Mouse (Mus musculus) ovary, adult 18-20 months (tissue): Measurements from ENCODE around the gene Serpina9.
"Not testable (repeated sequence)": the region's sequence is repeated elsewhere in the genome, so short reads cannot be mapped to it uniquely, and the experiment has no call there.

Experiments used
- DNase-seq: peaks from one replicate; pipeline ENCODE4 v3.0.0; 2022; ENCODE audit warnings: low spot score, mixed read lengths

Serpina9 gene

GRCm38 (mm10) chr12:103989514-103989767, 24.1 kb downstream of the Serpina9 start:
- DNase-seq: no peak

DNA sequence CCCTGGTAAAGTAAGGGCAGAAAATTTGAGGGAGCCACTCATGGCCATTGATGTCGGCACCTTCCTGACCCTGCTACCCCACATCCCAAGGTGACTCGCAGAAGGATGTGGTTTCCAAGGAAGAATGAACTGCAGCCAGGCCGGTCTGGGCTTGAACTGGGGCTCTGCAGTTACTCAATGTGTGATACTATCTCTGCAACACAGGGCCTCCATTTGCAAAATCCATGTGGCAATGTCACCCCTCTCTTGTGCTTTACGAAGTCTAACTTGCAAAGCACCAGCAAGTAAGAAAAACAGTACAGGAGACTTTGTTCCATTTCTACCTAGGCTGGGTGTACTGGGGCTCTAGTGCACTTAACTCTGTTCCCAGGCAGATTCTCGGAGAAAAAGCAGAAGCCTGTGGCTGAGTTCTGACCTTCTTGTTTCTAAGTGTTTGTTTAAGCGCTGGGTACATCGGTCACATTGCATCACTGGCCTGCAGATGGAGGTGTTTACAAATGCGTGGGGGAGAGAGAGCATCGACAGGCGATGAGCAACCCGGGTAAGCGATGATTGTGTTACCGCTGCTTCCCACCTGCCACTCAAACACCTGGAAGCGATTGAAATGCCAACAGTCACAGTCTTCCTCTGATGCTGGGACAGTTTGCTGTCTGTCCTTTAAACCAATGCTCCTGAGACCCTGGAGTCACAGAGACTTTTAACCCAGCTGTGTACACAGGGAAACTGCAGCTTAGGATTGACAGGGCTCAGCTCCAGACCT, 24.6 kb downstream of the Serpina9 start:
- no peak for DNase-seq

DNA sequence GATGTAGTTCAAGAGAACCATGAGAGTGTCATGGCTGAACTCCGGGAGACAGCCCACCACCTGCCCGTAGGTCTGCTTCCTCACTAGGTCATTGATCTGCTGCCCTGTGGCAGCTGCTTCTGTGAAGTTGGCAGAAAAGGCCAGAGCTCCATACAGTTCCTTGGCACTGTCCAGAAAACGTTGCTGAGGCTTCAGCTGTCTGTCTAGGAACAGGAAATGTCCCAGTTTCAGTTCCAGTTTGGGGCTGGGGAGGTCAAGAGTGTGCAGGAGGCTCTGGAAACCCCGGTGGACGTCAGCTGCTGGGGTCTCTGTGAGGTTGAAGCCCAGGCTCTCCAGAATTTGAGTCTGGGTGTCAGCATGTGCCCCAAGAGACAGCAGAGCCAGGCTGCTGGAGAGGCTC, 27.7 kb downstream of the Serpina9 start:
- no peak for DNase-seq

- DNase-seq: no peak
Measured at GRCm38 (mm10) chr12:103984935-103985334, 28.6 kb downstream of the Serpina9 start.

- DNase-seq: no peak
Measured at GRCm38 (mm10) chr12:103981646-103982360, 31.8 kb downstream of the Serpina9 start.

- no peak for DNase-seq
Measured at GRCm38 (mm10) chr12:103978294-103978693, 35.3 kb downstream of the Serpina9 start.

DNA sequence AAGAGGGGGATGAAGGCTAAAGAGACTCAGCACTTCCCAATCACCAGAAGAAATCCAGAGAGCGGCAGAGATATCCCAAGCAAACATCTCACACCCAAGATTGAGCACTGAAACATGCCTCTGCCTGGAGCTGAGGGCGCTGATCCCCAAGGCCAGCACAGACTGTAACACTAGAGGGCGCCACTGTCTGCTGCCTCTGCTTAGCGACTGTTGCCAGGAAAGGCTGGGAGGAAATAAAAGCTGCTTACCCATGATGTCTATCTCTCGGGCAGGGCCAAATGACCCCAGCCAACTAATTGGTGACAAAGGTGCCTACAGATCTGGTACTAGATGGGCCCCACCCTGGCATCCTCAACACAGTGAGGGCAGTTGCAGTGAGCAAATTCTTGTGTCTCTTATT, 35.7 kb downstream of the Serpina9 start:
- no peak for DNase-seq

- DNase-seq: no peak
Measured at GRCm38 (mm10) chr12:103977060-103977459, 36.5 kb downstream of the Serpina9 start.

- no peak for DNase-seq
Measured at GRCm38 (mm10) chr12:103971080-103971479, 42.5 kb downstream of the Serpina9 start.

- no peak for DNase-seq
Measured at GRCm38 (mm10) chr12:103969577-103970116, 43.9 kb downstream of the Serpina9 start.

- DNase-seq: no peak
Measured at GRCm38 (mm10) chr12:103966761-103967160, 46.8 kb downstream of the Serpina9 start.

GRCm38 (mm10) chr12:103963288-103963687, 50.3 kb downstream of the Serpina9 start:
- DNase-seq: peak; percentile 52

- no peak for DNase-seq
Measured at GRCm38 (mm10) chr12:103962860-103963259, 50.7 kb downstream of the Serpina9 start.

DNA sequence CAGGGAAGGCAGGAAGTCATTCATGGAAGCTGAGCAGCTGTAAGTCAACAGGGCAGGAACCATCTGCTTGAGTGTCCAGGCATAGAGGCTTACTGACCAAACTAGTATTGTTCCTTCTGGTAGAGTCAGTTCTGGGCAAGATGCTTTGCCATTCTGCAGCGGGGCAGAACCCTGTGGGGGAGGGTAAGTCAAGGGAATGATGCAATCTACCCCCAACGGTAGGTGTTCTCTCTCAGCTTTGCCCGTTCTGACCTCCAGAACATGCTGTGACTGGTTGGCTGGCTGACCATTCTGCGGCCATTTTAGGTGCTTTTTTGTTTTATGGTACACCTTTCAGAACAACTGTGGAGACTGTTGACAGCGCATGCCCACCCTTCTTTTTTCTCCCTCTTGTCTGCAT, 51.2 kb downstream of the Serpina9 start:
- DNase-seq: no peak

DNA sequence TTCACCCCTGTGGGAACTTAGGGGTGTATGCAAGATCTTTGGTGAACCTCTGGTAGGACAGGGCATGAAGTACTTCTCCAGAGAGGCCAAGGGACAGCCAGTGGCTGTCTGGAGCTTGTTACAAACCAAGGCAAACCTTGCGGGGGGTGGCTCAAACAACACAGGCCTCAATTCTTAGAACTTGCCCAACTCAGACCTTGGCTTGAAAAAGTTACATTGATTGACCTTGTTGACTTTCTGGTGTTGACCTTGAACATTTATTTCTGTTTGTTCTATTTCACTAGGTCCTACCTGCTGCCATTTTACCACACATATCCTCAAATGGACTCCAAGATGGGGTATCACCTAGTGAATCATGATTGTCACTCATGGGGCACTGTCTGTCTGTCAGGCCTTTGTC, 51.8 kb downstream of the Serpina9 start:
- no peak for DNase-seq

DNA sequence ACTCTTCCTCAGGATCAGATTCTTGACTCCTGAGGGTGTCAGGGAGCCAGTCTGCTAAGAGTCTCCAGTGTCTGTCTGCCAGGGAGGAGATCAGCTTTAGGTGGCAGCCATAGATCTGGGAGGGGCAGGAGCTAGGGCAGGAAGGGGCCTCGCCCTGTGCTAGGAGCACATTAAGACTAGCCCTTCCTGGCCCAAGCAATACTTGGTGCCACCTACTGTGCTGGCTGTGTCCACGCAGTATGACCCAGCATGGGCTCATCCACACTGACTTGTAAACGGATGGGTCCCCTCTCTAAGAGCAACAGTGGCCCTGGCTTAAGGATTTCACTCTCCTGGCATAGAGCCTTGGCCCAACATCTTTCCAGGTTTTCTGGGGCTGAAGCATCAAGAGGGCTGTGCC, 54.8 kb downstream of the Serpina9 start, which contains the start of gene Serpina1e:
Gene Serpina1e (minus strand): TSS at position 178 of the 400 bp plus-strand sequence.
- no peak for DNase-seq

DNA sequence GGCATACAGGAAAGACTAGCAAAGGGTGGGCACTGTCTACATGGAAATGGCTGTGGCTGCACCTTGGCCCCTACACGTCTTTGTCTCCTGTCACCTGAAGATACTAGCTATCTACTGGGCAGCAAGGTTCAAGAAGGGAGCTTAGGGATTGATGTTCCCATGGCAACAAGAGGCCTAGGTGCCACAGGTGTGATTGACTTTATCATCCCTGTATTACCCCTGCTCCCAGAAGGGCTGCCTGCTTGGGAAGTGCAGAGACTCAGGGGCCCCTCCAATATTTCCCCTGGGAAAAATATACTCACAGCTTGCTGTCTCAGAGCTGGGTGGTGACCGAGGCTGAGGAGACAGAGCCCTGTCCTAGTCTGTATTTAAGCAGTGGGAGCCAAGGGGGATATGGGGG, 57.0 kb downstream of the Serpina9 start:
- not testable (repeated sequence) for DNase-seq

- not testable (repeated sequence) for DNase-seq
Measured at GRCm38 (mm10) chr12:103952972-103953371, 60.6 kb downstream of the Serpina9 start.

DNA sequence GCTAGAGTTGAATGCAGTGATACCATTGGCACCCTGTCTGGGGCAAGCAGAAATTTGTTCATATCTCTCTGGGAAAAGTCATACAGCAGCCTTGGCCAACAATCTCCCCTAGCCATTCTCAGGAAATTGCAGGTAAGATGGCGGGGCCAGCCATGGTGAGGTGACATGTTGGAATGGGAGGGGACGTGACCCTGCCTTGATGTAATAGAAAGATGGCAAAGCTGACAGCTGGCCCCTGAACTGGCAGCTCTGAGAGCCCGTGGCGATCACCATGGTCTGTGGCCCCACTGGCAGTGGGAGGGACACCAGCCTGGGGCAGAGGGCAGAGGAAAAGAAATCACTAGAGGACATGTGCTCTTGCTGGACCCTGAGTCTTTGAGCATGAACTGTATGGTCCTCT, 67.3 kb downstream of the Serpina9 start:
- DNase-seq: no peak
